Mouse (Mus musculus): ENCODE data around the gene Cdkn1b.

Gene Cdkn1b

GRCm38 (mm10) chr6:134920190-134921013 is at the start of gene Cdkn1b:
Cdkn1b (plus strand) TSS chr6:134920401.
- DNase-seq, result peak; percentile 87 to 92

GRCm38 (mm10) chr6:134870887-134871286 is 49.3 kb upstream of the Cdkn1b start:
- DNase-seq, result no peak

GRCm38 (mm10) chr6:134872236-134872635 is 48.0 kb upstream of the Cdkn1b start:
- DNase-seq, result no peak

- DNase-seq, result no peak
These were observed 47.2 kb upstream of the Cdkn1b start for GRCm38 (mm10) chr6:134873018-134873417.

GRCm38 (mm10) chr6:134876795-134877194 is 43.4 kb upstream of the Cdkn1b start:
- peak; percentile 30 to 39 for DNase-seq

- DNase-seq, result no peak
These were observed 42.9 kb upstream of the Cdkn1b start for GRCm38 (mm10) chr6:134877276-134877675.

GRCm38 (mm10) chr6:134877892-134878291 is 42.3 kb upstream of the Cdkn1b start:
- DNase-seq, result no peak

GRCm38 (mm10) chr6:134879556-134879955 is 40.6 kb upstream of the Cdkn1b start:
- DNase-seq, result no peak

- no peak for DNase-seq
These were observed 40.2 kb upstream of the Cdkn1b start for GRCm38 (mm10) chr6:134880046-134880445.

- no peak for DNase-seq
These were observed 36.5 kb upstream of the Cdkn1b start for GRCm38 (mm10) chr6:134883661-134884060.

- no peak for DNase-seq
These were observed 34.7 kb upstream of the Cdkn1b start for GRCm38 (mm10) chr6:134885515-134885914.

GRCm38 (mm10) chr6:134886475-134886874 is 33.7 kb upstream of the Cdkn1b start:
- DNase-seq, result no peak

- DNase-seq, result no peak
These were observed 33.2 kb upstream of the Cdkn1b start for GRCm38 (mm10) chr6:134887008-134887407.

- DNase-seq, result no peak
These were observed 32.3 kb upstream of the Cdkn1b start for GRCm38 (mm10) chr6:134887711-134888449.

- DNase-seq, result no peak
These were observed 31.6 kb upstream of the Cdkn1b start for GRCm38 (mm10) chr6:134888563-134889017.

- no peak for DNase-seq
These were observed 30.4 kb upstream of the Cdkn1b start for GRCm38 (mm10) chr6:134889763-134890162.

- no peak for DNase-seq
These were observed 29.8 kb upstream of the Cdkn1b start for GRCm38 (mm10) chr6:134890436-134890835.

GRCm38 (mm10) chr6:134896570-134897436 is 23.4 kb upstream of the Cdkn1b start:
- DNase-seq, result peak in 1 of 2 experiments; percentile 24

GRCm38 (mm10) chr6:134897443-134898094 is 22.6 kb upstream of the Cdkn1b start:
- DNase-seq, result peak; percentile 98 to 99

GRCm38 (mm10) chr6:134898095-134898965 is 21.9 kb upstream of the Cdkn1b start, which contains the start of gene Gpr19:
Gpr19 (minus strand) TSS chr6:134898578.
- DNase-seq, result peak; percentile 81 to 82

- DNase-seq, result no peak
These were observed 16.8 kb upstream of the Cdkn1b start for GRCm38 (mm10) chr6:134903368-134903767.

All from thymus, postnatal 36 days (tissue).